Mouse (Mus musculus) liver, embryonic 11.5 days (tissue): Measurements from ENCODE around the gene Fli1. TPM values are rescaled to one million over a fixed set of nuclear protein-coding genes. Genes with fewer than 3 reads are reported as not detected.
A peak's percentile ranks its signal among the peaks of the same experiment; 100 is the strongest.

ENCODE experiments used
- ATAC-seq: fragments of 200-750 bp; cut with Nextera tagmentation; replicated peaks from 2 replicates; pipeline ENCODE4 v1.8.0; 2017; ENCODE audit warnings: moderate number of reproducible peaks, mild to moderate bottlenecking, moderate TSS enrichment, moderate library complexity; ENCODE audit not compliant: low FRiP score
- DNase-seq: peaks from one replicate; pipeline ENCODE4 v3.0.0-alpha.2; 2017; ENCODE audit warnings: low spot score
- H3K27ac ChIP-seq: fragments of 300-500 bp; sonication (generic); 2 replicates; pipeline ENCODE4 v1.5.1; 2014; ENCODE audit warnings: mild to moderate bottlenecking, low read depth, low read length, control low read depth
- H3K27me3 ChIP-seq: fragments of 300-500 bp; sonication (generic); replicated peaks from 2 replicates; pipeline ENCODE4 v1.6.1; 2014; ENCODE audit warnings: low read length, mixed read lengths; ENCODE audit not compliant: control insufficient read depth, insufficient read depth
- H3K36me3 ChIP-seq: fragments of 300-500 bp; sonication (generic); 2 replicates; pipeline ENCODE4 v1.6.1; 2014; ENCODE audit warnings: mild to moderate bottlenecking, low read length, moderate library complexity, mixed read lengths; ENCODE audit not compliant: control insufficient read depth, insufficient read depth
- H3K4me1 ChIP-seq: fragments of 300-500 bp; sonication (generic); replicated peaks from 2 replicates; pipeline ENCODE4 v1.6.1; 2014; ENCODE audit warnings: low read length, mixed read lengths; ENCODE audit not compliant: control insufficient read depth, insufficient read depth
- H3K4me2 ChIP-seq: fragments of 300-500 bp; sonication (generic); 2 replicates; pipeline ENCODE4 v1.6.1; 2014; ENCODE audit warnings: mild to moderate bottlenecking, control low read depth, moderate library complexity
- H3K4me3 ChIP-seq: fragments of 300-500 bp; sonication (generic); 2 replicates; pipeline ENCODE4 v1.5.1; 2014; ENCODE audit warnings: low read depth, low read length, control low read depth
- H3K9ac ChIP-seq: fragments of 300-500 bp; sonication (generic); 2 replicates; pipeline ENCODE4 v1.6.1; 2014; ENCODE audit warnings: low read depth, low read length, control low read depth
- H3K9me3 ChIP-seq: fragments of 300-500 bp; sonication (generic); 2 replicates; pipeline ENCODE4 v1.6.1; 2016; ENCODE audit warnings: low read length, inconsistent platforms, mixed read lengths; ENCODE audit not compliant: control insufficient read depth
- WGBS: fragments of 180-500 bp; shearing (Covaris S2); extraction: QIAGEN DNeasy Blood & Tissue Kit; methylation state at CpG from one replicate; pipeline ENCODE4 v1.1.7; 2014; 5-methylcytosine and 5-hydroxymethylcytosine counted together
- polyA plus RNA-seq: library from polyadenylated mRNA; unstranded; fragments of >200 nt; fragmentation: Nextera tagmentation; extraction: Ambion mirVana; gene quantifications from 2 replicates; pipeline ENCODE4 v1.2.1, GENCODE M21; 2014

Gene Fli1
- polyA plus RNA-seq, 1 experiment from 2014 or later, result 24.3 TPM

GRCm38 (mm10) chr9:32559859-32560258, 17.2 kb upstream of the Fli1 start:
- H3K27ac ChIP-seq, result no peak overlapping the region
- H3K9ac ChIP-seq, result no peak overlapping the region
- no peaks in the 10 kb centered on the region for H3K9me3 ChIP-seq
- ATAC-seq, result peak; percentile 79; the same call in 1 of the 2 replicates
- WGBS, result 46% methylated on average over 8 of the region's 8 CpGs
- no peak overlapping the region for H3K4me3 ChIP-seq
- peak overlapping the region; percentile 31; the same call in 1 of the 2 replicates for H3K4me2 ChIP-seq
- peaks cover 24% of the 10 kb centered on the region for H3K4me1 ChIP-seq
- H3K36me3 ChIP-seq, result no peaks in the 10 kb centered on the region
- no peak for DNase-seq
- no peaks in the 10 kb centered on the region for H3K27me3 ChIP-seq

GRCm38 (mm10) chr9:32559454-32559853, 16.8 kb upstream of the Fli1 start:
- no peak overlapping the region for H3K27ac ChIP-seq
- H3K4me2 ChIP-seq, result peak overlapping the region; percentile 21; the same call in 1 of the 2 replicates
- ATAC-seq (peak; percentile 72), DNase-seq (no peak)
- H3K9me3 ChIP-seq, result no peaks in the 10 kb centered on the region
- peaks cover 24% of the 10 kb centered on the region for H3K4me1 ChIP-seq
- no peaks in the 10 kb centered on the region for H3K36me3 ChIP-seq
- H3K9ac ChIP-seq, result no peak overlapping the region
- H3K4me3 ChIP-seq, result no peak overlapping the region
- H3K27me3 ChIP-seq, result no peaks in the 10 kb centered on the region

GRCm38 (mm10) chr9:32556313-32556712, 13.7 kb upstream of the Fli1 start:
- DNase-seq, result no peak
- H3K36me3 ChIP-seq, result no peaks in the 10 kb centered on the region
- no peak overlapping the region for H3K4me3 ChIP-seq
- H3K9ac ChIP-seq, result no peak overlapping the region
- 26% methylated on average over 7 of the region's 7 CpGs for WGBS
- H3K4me2 ChIP-seq, result peak overlapping the region; percentile 24
- H3K27ac ChIP-seq, result no peak overlapping the region
- ATAC-seq, result peak; percentile 48
- peaks cover 24% of the 10 kb centered on the region for H3K4me1 ChIP-seq
- H3K27me3 ChIP-seq, result no peaks in the 10 kb centered on the region
- H3K9me3 ChIP-seq, result no peaks in the 10 kb centered on the region

GRCm38 (mm10) chr9:32555279-32555678, 12.6 kb upstream of the Fli1 start:
- WGBS, result 51% methylated on average over 3 of the region's 3 CpGs
- peaks cover 24% of the 10 kb centered on the region for H3K4me1 ChIP-seq
- no peak overlapping the region for H3K27ac ChIP-seq
- H3K9me3 ChIP-seq, result no peaks in the 10 kb centered on the region
- DNase-seq (no peak), ATAC-seq (no peak)
- no peak overlapping the region for H3K4me3 ChIP-seq
- no peaks in the 10 kb centered on the region for H3K36me3 ChIP-seq
- H3K9ac ChIP-seq, result no peak overlapping the region
- H3K27me3 ChIP-seq, result no peaks in the 10 kb centered on the region
- no peak overlapping the region for H3K4me2 ChIP-seq

- no peak overlapping the region for H3K4me2 ChIP-seq
- ATAC-seq (no peak), DNase-seq (peak; percentile 30)
- WGBS, result 31% methylated on average over 10 of the region's 10 CpGs
- no peaks in the 10 kb centered on the region for H3K9me3 ChIP-seq
- H3K4me1 ChIP-seq, result peaks cover 15% of the 10 kb centered on the region
- peaks cover 25% of the 10 kb centered on the region for H3K27me3 ChIP-seq
- no peak overlapping the region for H3K4me3 ChIP-seq
- H3K27ac ChIP-seq, result no peak overlapping the region
- no peaks in the 10 kb centered on the region for H3K36me3 ChIP-seq
- no peak overlapping the region for H3K9ac ChIP-seq
Observed at GRCm38 (mm10) chr9:32550541-32550940, 7.9 kb upstream of the Fli1 start.

GRCm38 (mm10) chr9:32549462-32550384, 7.1 kb upstream of the Fli1 start:
- Histone ChIP-seq H3K27me3 (peaks cover 33% of the 10 kb centered on the region), H3K4me2 (no peak overlapping the region), H3K9me3 (no peaks in the 10 kb centered on the region), H3K9ac (no peak overlapping the region), H3K27ac (no peak overlapping the region), H3K4me3 (no peak overlapping the region), H3K36me3 (no peaks in the 10 kb centered on the region), H3K4me1 (peaks cover 15% of the 10 kb centered on the region)
- 12% methylated on average over 6 of the region's 6 CpGs for WGBS
- ATAC-seq (no peak), DNase-seq (peak; percentile 31)

GRCm38 (mm10) chr9:32546731-32547130, 4.1 kb upstream of the Fli1 start:
- Histone ChIP-seq H3K4me3 (no peak overlapping the region), H3K27ac (no peak overlapping the region), H3K9ac (no peak overlapping the region), H3K4me1 (peaks cover 32% of the 10 kb centered on the region), H3K9me3 (no peaks in the 10 kb centered on the region), H3K36me3 (no peaks in the 10 kb centered on the region), H3K27me3 (peaks cover 61% of the 10 kb centered on the region), H3K4me2 (no peak overlapping the region)
- ATAC-seq, result no peak
- WGBS, result 74% methylated on average over 2 of the region's 2 CpGs
- DNase-seq, result no peak

- ATAC-seq, result no peak
- Histone ChIP-seq H3K4me2 (peak overlapping the region; percentile 19), H3K27ac (no peak overlapping the region), H3K4me3 (no peak overlapping the region), H3K9ac (no peak overlapping the region), H3K27me3 (peaks cover 73% of the 10 kb centered on the region), H3K36me3 (no peaks in the 10 kb centered on the region), H3K4me1 (peaks cover 32% of the 10 kb centered on the region), H3K9me3 (no peaks in the 10 kb centered on the region)
- no peak for DNase-seq
- WGBS, result 7% methylated on average over 40 of the region's 40 CpGs
Observed at GRCm38 (mm10) chr9:32544731-32545661, 2.3 kb upstream of the Fli1 start.
